Mouse (Mus musculus): ENCODE results near the gene Gabpb2. TPM values are rescaled to one million over a fixed set of nuclear protein-coding genes. Genes with fewer than 3 reads are reported as not detected.
"Not testable (repeated sequence)": the region's sequence is repeated elsewhere in the genome, so short reads cannot be mapped to it uniquely, and the experiment has no call there.

The Gabpb2 gene
- polyA plus RNA-seq, 1 experiment from 2014 or later = 6.0 TPM

DNA sequence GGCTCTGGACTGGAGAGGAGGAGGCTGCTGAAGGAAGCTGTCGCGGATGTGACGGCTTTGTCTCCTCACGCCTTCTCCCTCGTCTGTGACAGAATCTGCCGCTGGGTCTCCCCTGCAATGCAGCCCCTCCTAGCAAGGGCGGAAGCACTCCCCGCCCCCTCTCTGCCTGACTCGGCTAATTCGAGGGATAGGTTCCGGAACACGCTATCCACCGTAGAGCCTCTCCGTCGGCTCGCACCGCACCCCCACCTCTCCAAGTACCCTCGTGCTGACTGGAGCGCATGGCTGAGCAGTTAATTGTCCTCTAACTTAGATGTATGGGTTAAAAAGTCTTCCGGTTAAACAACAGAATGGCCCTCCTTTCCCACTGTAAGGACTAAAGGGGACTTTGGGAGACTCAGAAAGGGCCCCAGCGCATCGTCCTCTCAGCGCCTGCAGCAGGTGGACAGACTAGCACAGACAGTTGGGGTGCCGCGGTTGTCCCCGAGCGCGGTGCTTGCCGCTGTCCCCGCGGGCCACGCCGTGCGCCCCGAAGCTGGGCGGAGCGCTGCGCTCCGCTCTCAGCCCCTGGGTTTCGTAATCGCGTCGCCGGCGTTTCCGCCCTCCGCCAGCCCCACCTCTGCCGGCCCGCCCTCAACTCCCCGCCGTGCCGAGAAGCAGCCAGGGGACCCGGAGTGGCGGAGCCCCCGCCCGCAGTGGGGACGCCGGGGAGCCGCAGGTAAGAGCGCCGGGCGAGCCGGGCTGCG lies 10.6 kb upstream of the Gabpb2 start, which contains the start of gene Cdc42se1:
Gene Cdc42se1, plus strand, starts transcription at position 585 of the 746 bp plus-strand sequence.
- no peaks in the 10 kb centered on the region for H3K27me3 ChIP-seq (replicated peaks; ENCODE audit: control insufficient read depth, insufficient read depth, low read length)
- WGBS = under 1% methylated on average over 64 of the region's 64 CpGs
- peaks cover 6% of the 10 kb centered on the region; the same call in 1 of the 2 replicates for H3K36me3 ChIP-seq (ENCODE audit: control insufficient read depth, insufficient read depth, low read length)
- peak within 1 kb of the TSS; percentile 72 for H3K4me3 ChIP-seq (ENCODE audit: low read length)
- H3K9me3 ChIP-seq (ENCODE audit: control insufficient read depth, low read length) = no peaks in the 10 kb centered on the region
- ATAC-seq = peak; percentile 87
- H3K4me2 ChIP-seq (ENCODE audit: low read depth, low read length) = peak within 1 kb of the TSS; percentile 88
- H3K9ac ChIP-seq (ENCODE audit: low read depth, low read length) = peak within 1 kb of the TSS; percentile 91
- H3K4me1 ChIP-seq (ENCODE audit: control insufficient read depth, insufficient read depth, low read length) = peaks cover 25% of the 10 kb centered on the region
- peak within 1 kb of the TSS; percentile 99 for H3K27ac ChIP-seq (ENCODE audit: low read length)

DNA sequence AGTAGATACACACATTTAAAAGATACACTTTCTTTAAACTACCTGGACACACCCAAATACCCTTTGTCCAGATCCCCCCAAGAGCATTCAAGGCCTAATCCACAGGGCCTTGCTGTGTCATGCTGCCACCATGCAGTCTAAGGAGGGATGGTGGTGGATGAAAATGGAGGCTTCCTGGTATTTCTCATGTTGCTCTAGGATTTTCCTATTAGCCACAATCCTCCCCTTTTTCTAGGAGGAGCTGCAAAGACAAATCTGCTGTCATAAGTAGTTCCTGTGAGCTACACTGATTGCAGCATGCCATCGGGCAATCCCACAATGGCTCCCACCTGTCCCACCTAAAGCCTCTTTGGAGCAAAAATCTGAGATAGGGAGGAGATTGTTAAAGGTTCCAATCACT lies 9.5 kb upstream of the Gabpb2 start:
- H3K9me3 ChIP-seq (ENCODE audit: control insufficient read depth, low read length) = no peaks in the 10 kb centered on the region
- peak overlapping the region; percentile 40 for H3K4me3 ChIP-seq (ENCODE audit: low read length)
- peak overlapping the region; percentile 45 for H3K9ac ChIP-seq (ENCODE audit: low read depth, low read length)
- no peak for ATAC-seq
- WGBS = 11% methylated on average over 1 of the region's 1 CpGs
- peaks cover 6% of the 10 kb centered on the region; the same call in 1 of the 2 replicates for H3K36me3 ChIP-seq (ENCODE audit: control insufficient read depth, insufficient read depth, low read length)
- peak overlapping the region; percentile 88 for H3K4me2 ChIP-seq (ENCODE audit: low read depth, low read length)
- H3K27me3 ChIP-seq (replicated peaks; ENCODE audit: control insufficient read depth, insufficient read depth, low read length) = no peaks in the 10 kb centered on the region
- H3K27ac ChIP-seq (ENCODE audit: low read length) = no peak overlapping the region
- H3K4me1 ChIP-seq (ENCODE audit: control insufficient read depth, insufficient read depth, low read length) = peaks cover 22% of the 10 kb centered on the region

DNA sequence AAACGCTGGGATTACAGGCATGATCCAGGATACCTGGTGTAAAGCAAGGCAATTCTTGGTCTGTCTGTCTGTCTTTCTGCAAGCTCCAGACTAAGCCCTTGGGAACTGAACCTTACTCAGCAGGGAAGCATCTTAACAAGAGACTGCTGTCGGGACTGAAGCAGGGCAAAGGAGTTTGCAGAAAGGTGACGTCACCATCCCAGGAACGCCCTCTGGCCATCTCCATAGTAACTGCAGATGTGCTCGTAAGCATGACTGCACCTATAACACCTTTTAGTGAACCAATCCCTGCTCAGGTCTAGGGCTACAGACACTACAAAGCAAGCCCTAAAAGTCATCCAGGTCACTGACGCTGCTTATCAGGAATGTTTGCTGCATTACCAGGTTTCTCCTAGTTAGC lies 6.6 kb upstream of the Gabpb2 start:
- Histone ChIP-seq H3K27me3 (replicated peaks; ENCODE audit: control insufficient read depth, insufficient read depth, low read length) (no peaks in the 10 kb centered on the region), H3K9me3 (ENCODE audit: control insufficient read depth, low read length) (no peaks in the 10 kb centered on the region), H3K36me3 (ENCODE audit: control insufficient read depth, insufficient read depth, low read length) (peaks cover 8% of the 10 kb centered on the region; the same call in 1 of the 2 replicates), H3K4me1 (ENCODE audit: control insufficient read depth, insufficient read depth, low read length) (peaks cover 4% of the 10 kb centered on the region; the same call in 1 of the 2 replicates), H3K4me3 (ENCODE audit: low read length) (no peak overlapping the region), H3K9ac (ENCODE audit: low read depth, low read length) (0 out of 2 replicates have a peak overlapping the region, but pooled peaks have one; percentile 19), H3K27ac (ENCODE audit: low read length) (no peak overlapping the region), H3K4me2 (ENCODE audit: low read depth, low read length) (no peak overlapping the region)
- 31% methylated on average over 6 of the region's 6 CpGs for WGBS
- ATAC-seq = no peak

DNA sequence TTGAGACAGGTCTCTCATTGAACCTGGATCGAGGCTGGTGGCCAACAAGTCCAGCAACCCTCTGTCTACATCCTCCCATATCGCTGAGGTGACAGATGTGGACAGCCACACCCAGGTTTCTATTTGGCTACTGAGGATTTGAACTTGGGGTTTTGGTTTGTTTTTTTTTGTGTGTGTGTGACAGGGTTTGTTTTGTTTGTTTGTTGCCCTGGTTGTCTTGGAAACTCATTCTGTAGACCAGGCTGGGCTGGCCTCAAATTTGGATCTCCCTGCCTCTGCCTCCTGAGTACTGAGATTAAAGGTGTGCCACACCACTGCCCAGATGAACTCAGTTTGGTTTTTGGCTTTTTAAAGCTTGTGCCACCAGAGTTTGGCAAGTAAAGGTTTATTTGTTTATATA lies 5.3 kb upstream of the Gabpb2 start:
- Histone ChIP-seq H3K9ac (ENCODE audit: low read depth, low read length) (no peak overlapping the region), H3K4me3 (ENCODE audit: low read length) (no peak overlapping the region), H3K36me3 (ENCODE audit: control insufficient read depth, insufficient read depth, low read length) (peaks cover 8% of the 10 kb centered on the region; the same call in 1 of the 2 replicates), H3K27me3 (replicated peaks; ENCODE audit: control insufficient read depth, insufficient read depth, low read length) (no peaks in the 10 kb centered on the region), H3K9me3 (ENCODE audit: control insufficient read depth, low read length) (no peaks in the 10 kb centered on the region), H3K4me1 (ENCODE audit: control insufficient read depth, insufficient read depth, low read length) (peaks cover 4% of the 10 kb centered on the region; the same call in 1 of the 2 replicates), H3K4me2 (ENCODE audit: low read depth, low read length) (no peak overlapping the region), H3K27ac (ENCODE audit: low read length) (no peak overlapping the region)
- WGBS = 92% methylated on average over 2 of the region's 2 CpGs
- ATAC-seq = no peak

DNA sequence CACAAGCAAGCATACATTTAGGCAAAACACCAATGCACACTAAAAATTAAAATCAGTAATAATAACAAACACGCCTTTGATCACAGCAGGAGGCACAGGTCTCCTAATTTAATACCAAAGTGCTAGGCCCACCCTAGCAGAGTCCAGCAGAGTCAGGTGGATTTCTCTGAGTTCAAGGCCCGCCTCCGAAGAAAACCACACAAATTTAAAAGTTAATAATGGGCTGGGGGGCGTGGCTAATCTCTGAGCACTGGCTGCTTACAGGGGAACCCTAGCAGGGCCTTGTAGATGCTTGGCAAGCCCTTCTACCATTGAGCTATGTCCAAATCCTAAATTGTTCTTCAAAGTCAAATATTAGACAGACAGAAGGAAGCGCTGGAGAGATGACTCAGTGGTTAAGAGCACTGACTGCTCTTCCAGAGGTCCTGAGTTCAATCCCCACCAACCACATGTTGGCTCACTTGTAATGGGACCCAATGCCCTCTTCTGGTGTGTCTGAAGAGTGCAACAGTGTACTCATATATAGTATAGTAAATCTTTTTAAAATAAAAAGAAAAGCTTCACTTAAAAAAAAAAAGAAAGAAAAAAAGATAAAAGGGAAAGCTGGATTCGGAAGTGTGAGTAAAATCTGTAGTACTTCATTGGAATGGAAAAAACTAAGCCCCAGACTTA lies 886 bp upstream of the Gabpb2 start:
- ATAC-seq = no peak
- peaks cover 7% of the 10 kb centered on the region for H3K4me1 ChIP-seq (ENCODE audit: control insufficient read depth, insufficient read depth, low read length)
- peak overlapping the region; percentile 66 for H3K4me3 ChIP-seq (ENCODE audit: low read length)
- H3K36me3 ChIP-seq (ENCODE audit: control insufficient read depth, insufficient read depth, low read length) = 0 out of 2 replicates have a peak, but pooled peaks cover 2% of the 10 kb centered on the region
- H3K27me3 ChIP-seq (replicated peaks; ENCODE audit: control insufficient read depth, insufficient read depth, low read length) = no peaks in the 10 kb centered on the region
- H3K9me3 ChIP-seq (ENCODE audit: control insufficient read depth, low read length) = no peaks in the 10 kb centered on the region
- H3K4me2 ChIP-seq (ENCODE audit: low read depth, low read length) = peak overlapping the region; percentile 77
- peak overlapping the region; percentile 88 for H3K9ac ChIP-seq (ENCODE audit: low read depth, low read length)
- WGBS = 78% methylated on average over 6 of the region's 6 CpGs
- H3K27ac ChIP-seq (ENCODE audit: low read length) = peak overlapping the region; percentile 99

DNA sequence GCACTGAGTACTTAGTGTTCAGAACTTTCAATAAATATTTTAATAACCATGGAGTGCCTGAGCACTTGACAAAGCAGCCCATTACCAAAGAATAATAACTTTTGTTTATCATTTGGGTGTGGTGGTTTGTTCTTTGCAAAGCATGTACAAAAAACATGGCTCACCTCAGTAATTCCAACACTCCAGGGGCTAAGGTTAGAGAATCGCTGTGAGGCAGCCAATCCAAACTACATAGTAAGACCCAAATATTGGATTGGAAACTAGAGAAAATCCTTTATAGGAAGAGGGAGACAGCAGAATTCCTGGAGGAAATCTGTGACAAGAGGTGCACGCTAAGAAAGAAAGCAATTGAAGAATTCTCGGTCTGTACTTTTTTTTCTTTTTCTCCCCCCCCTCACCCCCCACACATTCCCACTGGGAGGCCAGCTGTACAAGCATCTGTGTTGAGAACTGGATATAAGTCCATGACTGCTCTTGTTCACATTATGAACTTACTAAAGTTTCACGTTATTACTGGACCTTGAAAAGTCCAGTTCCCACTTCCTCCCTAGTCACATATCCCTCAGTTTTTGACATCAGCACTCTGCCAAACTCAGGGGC lies 961 bp downstream of the Gabpb2 start:
- no peaks in the 10 kb centered on the region for H3K27me3 ChIP-seq (replicated peaks; ENCODE audit: control insufficient read depth, insufficient read depth, low read length)
- peak; percentile 54 for ATAC-seq
- peak overlapping the region; percentile 49 for H3K4me2 ChIP-seq (ENCODE audit: low read depth, low read length)
- peak overlapping the region; percentile 99 for H3K27ac ChIP-seq (ENCODE audit: low read length)
- peak overlapping the region; percentile 88 for H3K9ac ChIP-seq (ENCODE audit: low read depth, low read length)
- 14% methylated on average over 4 of the region's 4 CpGs for WGBS
- H3K9me3 ChIP-seq (ENCODE audit: control insufficient read depth, low read length) = no peaks in the 10 kb centered on the region
- H3K4me1 ChIP-seq (ENCODE audit: control insufficient read depth, insufficient read depth, low read length) = peaks cover 7% of the 10 kb centered on the region
- H3K36me3 ChIP-seq (ENCODE audit: control insufficient read depth, insufficient read depth, low read length) = 0 out of 2 replicates have a peak, but pooled peaks cover 2% of the 10 kb centered on the region
- H3K4me3 ChIP-seq (ENCODE audit: low read length) = peak overlapping the region; percentile 66

DNA sequence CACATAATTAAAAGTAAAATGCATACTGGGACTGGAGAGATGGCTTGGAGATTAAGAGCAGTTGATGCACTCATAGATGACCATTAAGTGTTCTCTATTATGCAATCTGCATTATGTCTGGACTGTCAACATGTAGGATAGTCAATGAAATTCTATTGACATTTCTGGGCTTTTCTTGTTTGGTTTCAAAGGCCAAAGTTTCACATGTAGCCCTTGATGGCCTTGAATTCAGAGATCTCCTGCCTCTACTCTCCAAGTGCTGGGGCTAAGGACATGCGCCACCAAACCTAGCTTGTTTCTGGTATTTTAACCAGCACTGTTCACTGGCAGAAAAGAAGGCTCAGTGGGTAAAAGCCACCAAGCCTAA lies 4.1 kb downstream of the Gabpb2 start:
- H3K27me3 ChIP-seq (replicated peaks; ENCODE audit: control insufficient read depth, insufficient read depth, low read length) = no peaks in the 10 kb centered on the region
- H3K9me3 ChIP-seq (ENCODE audit: control insufficient read depth, low read length) = no peaks in the 10 kb centered on the region
- H3K4me3 ChIP-seq (ENCODE audit: low read length) = no peak overlapping the region
- H3K4me2 ChIP-seq (ENCODE audit: low read depth, low read length) = no peak overlapping the region
- no peaks in the 10 kb centered on the region for H3K36me3 ChIP-seq (ENCODE audit: control insufficient read depth, insufficient read depth, low read length)
- 91% methylated on average over 1 of the region's 1 CpGs for WGBS
- no peak overlapping the region for H3K9ac ChIP-seq (ENCODE audit: low read depth, low read length)
- H3K27ac ChIP-seq (ENCODE audit: low read length) = no peak overlapping the region
- H3K4me1 ChIP-seq (ENCODE audit: control insufficient read depth, insufficient read depth, low read length) = peaks cover 7% of the 10 kb centered on the region
- no peak for ATAC-seq

DNA sequence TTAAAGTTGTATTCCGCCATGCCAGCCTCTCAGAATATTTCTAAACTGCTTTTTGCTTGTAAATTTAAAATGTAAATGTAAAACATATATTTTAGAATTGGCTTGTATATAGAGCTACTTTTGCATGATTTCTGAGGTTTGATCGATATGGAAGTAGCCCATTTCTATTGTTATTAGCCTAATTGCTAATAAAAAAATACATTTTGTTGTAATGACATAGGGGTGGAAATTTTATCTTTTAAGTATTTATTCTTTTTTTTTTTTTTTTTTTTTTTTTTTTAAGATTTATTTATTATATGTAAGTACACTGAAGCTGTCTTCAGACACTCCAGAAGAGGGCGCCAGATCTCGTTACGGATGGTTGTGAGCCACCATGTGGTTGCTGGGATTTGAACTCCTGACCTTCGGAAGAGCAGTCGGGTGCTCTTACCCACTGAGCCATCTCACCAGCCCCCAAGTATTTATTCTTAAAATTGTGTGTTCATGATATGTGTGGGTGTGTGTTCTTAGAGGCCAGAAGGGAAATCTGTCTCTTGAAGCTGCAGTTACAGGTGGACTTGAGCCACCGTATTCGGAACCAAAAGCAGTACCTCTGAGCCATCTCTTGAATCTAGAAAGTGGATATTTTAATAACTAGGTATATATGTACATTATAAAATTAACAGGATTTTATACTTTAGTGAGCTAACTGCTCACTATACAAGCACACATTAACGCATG lies 4.7 kb downstream of the Gabpb2 start:
- ATAC-seq; H3K27ac ChIP-seq (ENCODE audit: low read length); H3K9ac ChIP-seq (ENCODE audit: low read depth, low read length); H3K4me1 ChIP-seq (ENCODE audit: control insufficient read depth, insufficient read depth, low read length); H3K9me3 ChIP-seq (ENCODE audit: control insufficient read depth, low read length); H3K27me3 ChIP-seq (replicated peaks; ENCODE audit: control insufficient read depth, insufficient read depth, low read length); H3K36me3 ChIP-seq (ENCODE audit: control insufficient read depth, insufficient read depth, low read length); H3K4me3 ChIP-seq (ENCODE audit: low read length); H3K4me2 ChIP-seq (ENCODE audit: low read depth, low read length): not testable (repeated sequence)
- WGBS = 97% methylated on average over 7 of the region's 10 CpGs

DNA sequence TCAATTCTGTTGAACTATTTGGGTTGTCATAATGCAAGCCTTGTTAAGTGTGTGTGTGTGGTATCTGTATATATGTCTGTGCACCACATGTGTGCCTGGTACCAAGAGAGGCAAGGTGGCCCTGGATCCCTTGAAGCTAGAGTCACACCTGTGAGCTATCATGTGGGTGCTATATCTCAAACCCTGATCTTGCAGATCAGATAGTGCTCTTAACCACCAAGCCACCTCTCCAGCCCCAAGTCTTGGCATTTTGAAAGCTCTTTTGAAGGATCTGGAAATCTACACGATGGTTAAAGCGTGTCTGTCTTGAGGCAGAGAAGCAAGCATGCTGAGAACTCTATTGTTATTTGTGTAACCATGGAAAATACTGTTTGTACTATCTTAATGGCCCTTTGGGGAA lies 7.1 kb downstream of the Gabpb2 start:
- Histone ChIP-seq H3K9me3 (ENCODE audit: control insufficient read depth, low read length) (no peaks in the 10 kb centered on the region), H3K4me1 (ENCODE audit: control insufficient read depth, insufficient read depth, low read length) (0 out of 2 replicates have a peak, but pooled peaks cover 3% of the 10 kb centered on the region), H3K9ac (ENCODE audit: low read depth, low read length) (no peak overlapping the region), H3K36me3 (ENCODE audit: control insufficient read depth, insufficient read depth, low read length) (no peaks in the 10 kb centered on the region), H3K27ac (ENCODE audit: low read length) (no peak overlapping the region), H3K27me3 (replicated peaks; ENCODE audit: control insufficient read depth, insufficient read depth, low read length) (no peaks in the 10 kb centered on the region), H3K4me3 (ENCODE audit: low read length) (no peak overlapping the region), H3K4me2 (ENCODE audit: low read depth, low read length) (no peak overlapping the region)
- 88% methylated on average over 2 of the region's 2 CpGs for WGBS
- ATAC-seq = no peak
